Mouse (Mus musculus) liver, adult 2 months (tissue): ENCODE results near the gene Wrnip1. TPM values are rescaled to one million over a fixed set of nuclear protein-coding genes. Genes with fewer than 3 reads are reported as not detected.

Experiments used
- DNase-seq: peaks from one replicate; pipeline ENCODE4 v3.0.0-alpha.2; 2011; ENCODE audit warnings: low read depth, low spot score; ENCODE audit errors: extremely low read depth
- H3K27ac ChIP-seq: fragments of 200-500 bp; replicated peaks from 2 replicates; pipeline ENCODE4 v1.5.1; 2012; ENCODE audit warnings: low read depth, mild to moderate bottlenecking, control low read depth, inconsistent platforms, low read length; ENCODE audit not compliant: insufficient read depth
- H3K27me3 ChIP-seq: fragments of 200-500 bp; 2 replicates; pipeline ENCODE4 v1.6.1; 2012; ENCODE audit warnings: mild to moderate bottlenecking, moderate library complexity, low read length, inconsistent platforms; ENCODE audit not compliant: control insufficient read depth, insufficient read depth
- H3K36me3 ChIP-seq: fragments of 200-500 bp; 2 replicates; pipeline ENCODE4 v1.6.1; 2012; ENCODE audit warnings: low read length, inconsistent platforms; ENCODE audit not compliant: control insufficient read depth, insufficient read depth
- H3K4me1 ChIP-seq: fragments of 200-500 bp; 2 replicates; pipeline ENCODE4 v1.6.1; 2011; ENCODE audit warnings: low read length; ENCODE audit not compliant: control insufficient read depth, insufficient read depth
- H3K4me3 ChIP-seq: fragments of 200-500 bp; 2 replicates; pipeline ENCODE4 v1.5.1; 2011; ENCODE audit warnings: low read depth, mild to moderate bottlenecking, control low read depth, low read length, moderate library complexity; ENCODE audit not compliant: insufficient read depth
- H3K79me2 ChIP-seq: fragments of 200-500 bp; 2 replicates; pipeline ENCODE4 v1.6.1; 2012; ENCODE audit warnings: inconsistent platforms, mild to moderate bottlenecking, low read length, moderate library complexity; ENCODE audit not compliant: control insufficient read depth, insufficient read depth
- H3K9ac ChIP-seq: fragments of 200-500 bp; 2 replicates; pipeline ENCODE4 v1.6.1; 2012; ENCODE audit warnings: low read depth, mild to moderate bottlenecking, control low read depth, inconsistent platforms, low read length
- CTCF ChIP-seq: fragments of 200-500 bp; IDR thresholded peaks from 2 replicates; pipeline ENCODE4 v1.5.1; 2011; ENCODE audit warnings: low read depth, low read length, control low read depth
- POLR2A ChIP-seq: fragments of 200-500 bp; IDR thresholded peaks from 2 replicates; pipeline ENCODE4 v1.6.1; 2011; ENCODE audit warnings: low read length, control low read depth; ENCODE audit not compliant: insufficient read depth; ENCODE audit errors: extremely low read depth
- WGBS: fragments of 180-500 bp; shearing (Covaris S2); methylation state at CpG from one replicate; pipeline ENCODE4 v1.1.7; 2018; 5-methylcytosine and 5-hydroxymethylcytosine counted together
- polyA plus RNA-seq: library from polyadenylated mRNA; depleted of rRNA; stranded (reverse); fragments of >200 nt; gene quantifications from 2 replicates; pipeline ENCODE4 v1.2.3, GENCODE M21; 2012
- total RNA-seq: library from RNA; depleted of rRNA; stranded (reverse); fragments of >200 nt; gene quantifications from 2 replicates; pipeline ENCODE4 v1.2.3, GENCODE M21; 2014

The Wrnip1 gene
- total and polyA plus RNA-seq, 2 experiments: 33.9 to 38.7 TPM

DNA sequence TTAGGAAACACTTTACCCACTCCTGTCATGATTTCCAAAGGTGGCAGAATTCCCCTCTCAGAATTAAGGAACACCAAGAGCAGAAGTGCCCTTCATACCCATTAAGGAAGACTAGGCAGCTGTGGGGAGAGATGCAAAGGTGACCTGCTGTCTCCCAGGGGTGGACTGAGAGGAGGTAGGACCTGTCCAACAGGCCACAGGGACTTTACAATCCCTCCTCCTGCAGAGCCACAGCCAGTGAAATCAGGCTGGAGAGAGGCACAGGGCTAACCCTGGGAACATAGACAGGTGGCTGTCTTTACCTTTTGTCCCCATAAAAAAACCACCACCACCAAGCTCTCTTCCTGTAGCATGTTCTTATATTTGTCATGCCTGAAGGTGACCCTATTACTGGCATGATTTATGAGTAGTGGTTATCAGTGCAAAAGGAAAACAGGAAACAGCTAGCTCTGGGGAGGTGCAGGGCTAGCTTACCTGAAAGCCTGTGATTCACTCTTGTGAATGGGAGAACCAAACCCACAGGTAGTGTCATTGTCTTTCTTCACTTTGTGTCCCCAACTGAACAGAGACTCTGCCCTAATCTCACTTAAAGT, 47.8 kb downstream of the Wrnip1 start:
- no peaks in the 10 kb centered on the region for H3K27me3 ChIP-seq
- no peaks in the 10 kb centered on the region for H3K79me2 ChIP-seq
- H3K27ac ChIP-seq: peak overlapping the region; percentile 1; the same call in 1 of the 2 replicates
- H3K4me1 ChIP-seq: peaks cover 5% of the 10 kb centered on the region
- no peak for DNase-seq
- H3K9ac ChIP-seq: no peak overlapping the region
- no peak overlapping the region for H3K4me3 ChIP-seq
- TF ChIP-seq CTCF: no peak
- TF ChIP-seq POLR2A: no peak
- no peaks in the 10 kb centered on the region for H3K36me3 ChIP-seq

- Histone ChIP-seq H3K4me3 (no peak overlapping the region), H3K36me3 (no peaks in the 10 kb centered on the region), H3K79me2 (no peaks in the 10 kb centered on the region), H3K27ac (no peak overlapping the region), H3K27me3 (no peaks in the 10 kb centered on the region), H3K4me1 (peaks cover 5% of the 10 kb centered on the region), H3K9ac (no peak overlapping the region)
- 94% methylated on average over 1 of the region's 1 CpGs for WGBS
- DNase-seq: no peak
- no peak for TF ChIP-seq CTCF
- TF ChIP-seq POLR2A: no peak
Measured at GRCm38 (mm10) chr13:32850156-32850555, 48.3 kb downstream of the Wrnip1 start.

GRCm38 (mm10) chr13:32850668-32851404, 49.0 kb downstream of the Wrnip1 start, which contains the start of gene Serpinb1a:
Gene Serpinb1a, minus strand, starts transcription at chr13:32851185.
- Histone ChIP-seq H3K4me1 (peaks cover 5% of the 10 kb centered on the region), H3K36me3 (no peaks in the 10 kb centered on the region), H3K27me3 (no peaks in the 10 kb centered on the region), H3K79me2 (no peaks in the 10 kb centered on the region), H3K9ac (no peak within 1 kb of the TSS), H3K27ac (no peak within 1 kb of the TSS), H3K4me3 (no peak within 1 kb of the TSS)
- WGBS: 62% methylated on average over 10 of the region's 10 CpGs
- peak; percentile 63 for DNase-seq
- TF ChIP-seq CTCF (no peak), POLR2A (no peak)

GRCm38 (mm10) chr13:32851967-32852366, 50.1 kb downstream of the Wrnip1 start:
- DNase-seq: peak; percentile 52

GRCm38 (mm10) chr13:32852539-32852938, 50.7 kb downstream of the Wrnip1 start:
- H3K27me3 ChIP-seq: no peaks in the 10 kb centered on the region
- H3K9ac ChIP-seq: no peak overlapping the region
- DNase-seq: peak; percentile 19
- no peaks in the 10 kb centered on the region for H3K36me3 ChIP-seq
- TF ChIP-seq CTCF (no peak), POLR2A (no peak)
- 80% methylated on average over 4 of the region's 4 CpGs for WGBS
- no peak overlapping the region for H3K27ac ChIP-seq
- H3K4me1 ChIP-seq: peaks cover 5% of the 10 kb centered on the region
- H3K4me3 ChIP-seq: no peak overlapping the region
- no peaks in the 10 kb centered on the region for H3K79me2 ChIP-seq

More at GRCm38 (mm10) chr13:32851967-32852366, 50.1 kb downstream of the Wrnip1 start:
- peaks cover 5% of the 10 kb centered on the region for H3K4me1 ChIP-seq
- no peak overlapping the region for H3K27ac ChIP-seq
- no peak overlapping the region for H3K4me3 ChIP-seq
- TF ChIP-seq POLR2A: no peak
- peak; percentile 66 for TF ChIP-seq CTCF
- no peaks in the 10 kb centered on the region for H3K79me2 ChIP-seq
- no peaks in the 10 kb centered on the region for H3K27me3 ChIP-seq
- H3K9ac ChIP-seq: no peak overlapping the region
- no peaks in the 10 kb centered on the region for H3K36me3 ChIP-seq
- WGBS: 13% methylated on average over 7 of the region's 7 CpGs

DNA sequence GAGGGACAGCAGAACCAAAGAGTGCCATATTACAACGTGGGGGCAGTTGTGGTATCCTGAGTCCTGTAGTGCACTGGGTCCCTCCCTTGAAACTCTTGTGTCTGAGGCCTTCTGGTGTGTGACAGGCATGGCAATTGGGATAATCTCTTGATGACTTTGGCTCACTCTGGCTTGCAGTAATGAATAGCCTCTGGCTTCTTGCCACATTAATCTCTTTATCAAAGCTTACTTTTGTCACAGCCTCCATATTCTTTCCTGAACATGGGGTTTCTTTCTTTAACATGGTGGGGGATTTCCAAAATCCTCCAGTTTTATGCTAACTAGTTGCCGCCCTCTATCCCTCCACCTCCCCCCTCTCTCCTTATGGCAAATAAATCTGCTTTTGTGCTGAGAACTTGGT, 51.2 kb downstream of the Wrnip1 start:
- TF ChIP-seq POLR2A (no peak), CTCF (no peak)
- 89% methylated on average over 2 of the region's 2 CpGs for WGBS
- Histone ChIP-seq H3K9ac (no peak overlapping the region), H3K36me3 (no peaks in the 10 kb centered on the region), H3K27me3 (no peaks in the 10 kb centered on the region), H3K79me2 (no peaks in the 10 kb centered on the region), H3K27ac (no peak overlapping the region), H3K4me3 (no peak overlapping the region), H3K4me1 (peaks cover 5% of the 10 kb centered on the region)
- DNase-seq: no peak
